Mouse (Mus musculus) CD4-positive, CD25-positive, alpha-beta regulatory T cell, adult 9 weeks (primary cell): ENCODE measurements around the gene Srp9. TPM values are rescaled to one million over a fixed set of nuclear protein-coding genes. Genes with fewer than 3 reads are reported as not detected.

Experiments
- polyA plus RNA-seq: library from polyadenylated mRNA; unstranded; fragments of 100-300 nt; shearing (Covaris generic); gene quantifications from one replicate; pipeline ENCODE4 v1.2.1, GENCODE M21; 2017

The Srp9 gene
- 151 TPM for polyA plus RNA-seq

GRCm38 (mm10) chr1:182124506-182124905 lies at the start of gene Srp9:
TSS of gene Srp9 (plus strand) at chr1:182124737.

GRCm38 (mm10) chr1:182164386-182164785 lies 39.8 kb downstream of the Srp9 start, which contains the start of gene Vmn1r1:
TSS of gene Vmn1r1 (minus strand) at chr1:182164486.

Other genes with a start within 250 kb of the Srp9 start
- gene Enah, start 104.7 kb upstream of the Srp9 start, polyA plus RNA-seq: 0.27 TPM
- not detected for gene Vmn1r1, start 39.7 kb downstream of the Srp9 start, polyA plus RNA-seq
- 143 TPM for gene Degs1, start 158.1 kb downstream of the Srp9 start, polyA plus RNA-seq
- 3.2 TPM for gene Fbxo28, start 216.9 kb downstream of the Srp9 start, polyA plus RNA-seq